Mouse (Mus musculus): ENCODE measurements at regions not wholly inside any gene's neighbourhood (a gene's known extent, or its start where the extent isn't known, plus 50 kb on each side); places are given as distances from the start of the nearest gene placed in this dataset.

DNA sequence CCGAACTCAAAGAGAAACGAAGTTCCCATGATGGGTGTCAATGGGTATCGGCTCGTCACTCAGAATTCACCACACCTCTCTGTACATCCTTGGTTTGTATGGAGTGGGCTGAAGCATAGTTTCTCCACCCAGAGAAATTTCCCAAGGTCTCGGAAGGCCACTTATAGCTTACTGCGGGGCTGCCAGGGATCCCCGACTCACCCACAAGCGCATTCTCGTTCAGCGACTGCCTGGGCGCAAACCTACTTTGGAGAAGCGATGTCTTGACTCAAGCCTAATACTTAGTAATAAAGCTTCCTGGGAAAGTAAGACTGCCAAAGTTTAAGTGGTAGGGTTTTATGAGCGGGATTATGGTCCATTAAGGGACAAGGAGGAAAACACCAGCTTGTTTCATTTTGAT lies 303.4 kb upstream of the Nfe2l3 start:
- no peaks in the 10 kb centered on the region for H3K79me2 ChIP-seq (replicated peaks; ENCODE audit: control insufficient read depth, extremely low read depth, insufficient read depth, poor library complexity, severe bottlenecking)
- no peaks in the 10 kb centered on the region for H3K27me3 ChIP-seq (replicated peaks)
- no peak overlapping the region for H3K27ac ChIP-seq (ENCODE audit: insufficient read depth, low read depth)
- TF ChIP-seq SIN3A (IDR thresholded peaks at IDR 0.05; ENCODE audit: low read length) (no peak), ETS1 (conservative IDR thresholded peaks at IDR 0.05; ENCODE audit: low read depth, low read length) (no peak), TBP (conservative IDR thresholded peaks at IDR 0.05; ENCODE audit: low read depth, low read length) (no peak), ZMIZ1 (IDR thresholded peaks at IDR 0.05; ENCODE audit: low read depth, low read length) (no peak), NRF1 (IDR thresholded peaks at IDR 0.05; ENCODE audit: low read depth, low read length) (no peak), USF1 (IDR thresholded peaks at IDR 0.05; ENCODE audit: low read depth, low read length) (no peak)
- dilution Hi-C loops (cut with MboI; ENCODE audit: extremely low pct_ligation_motif_present, extremely low pct_unique_long_range_greater_than_20kb, low sequenced_read_pairs) (no loop called here), in situ Hi-C loops (cut with MboI; ENCODE audit: low pct_ligation_motif_present, low pct_unique_long_range_greater_than_20kb, low sequenced_read_pairs) (no loop called here)
- H3K4me2 ChIP-seq (ENCODE audit: insufficient read depth, low read depth, poor library complexity, severe bottlenecking), result peak overlapping the region; percentile 82
- no peak overlapping the region for H3K9ac ChIP-seq (ENCODE audit: insufficient read depth, low read depth)
- no peaks in the 10 kb centered on the region for H3K36me3 ChIP-seq (replicated peaks in 1 of 2; ENCODE audit: control insufficient read depth in 1 of 2, insufficient read depth in 1 of 2, low read length in 1 of 2)
- peaks cover 0 to 11% of the 10 kb centered on the region in 2 experiments; a peak in 2 of 4 replicates for H3K4me1 ChIP-seq (ENCODE audit: control insufficient read depth in 1 of 2, insufficient read depth in 2 of 2)
- H3K9me3 ChIP-seq (replicated peaks; ENCODE audit: low read length), result no peaks in the 10 kb centered on the region
- no peak overlapping the region for H3K4me3 ChIP-seq (replicated peaks in 1 of 3; ENCODE audit: low read depth in 2 of 3, low read length in 2 of 3, poor library complexity in 1 of 3)
- DNase-seq (ENCODE audit: extremely low read depth), result no peak

GRCm38 (mm10) chr6:51129591-51129990 lies 302.9 kb upstream of the Nfe2l3 start:
- Histone ChIP-seq H3K36me3 (replicated peaks in 1 of 2; ENCODE audit: control insufficient read depth in 1 of 2, insufficient read depth in 1 of 2, low read length in 1 of 2) (no peaks in the 10 kb centered on the region), H3K27ac (ENCODE audit: insufficient read depth, low read depth) (no peak overlapping the region), H3K79me2 (replicated peaks; ENCODE audit: control insufficient read depth, extremely low read depth, insufficient read depth, poor library complexity, severe bottlenecking) (no peaks in the 10 kb centered on the region), H3K27me3 (replicated peaks) (no peaks in the 10 kb centered on the region), H3K9ac (ENCODE audit: insufficient read depth, low read depth) (no peak overlapping the region), H3K9me3 (replicated peaks; ENCODE audit: low read length) (no peaks in the 10 kb centered on the region), H3K4me1 (ENCODE audit: control insufficient read depth in 1 of 2, insufficient read depth in 2 of 2) (peaks cover 0 to 11% of the 10 kb centered on the region in 2 experiments; a peak in 2 of 4 replicates), H3K4me3 (replicated peaks in 1 of 3; ENCODE audit: low read depth in 2 of 3, low read length in 2 of 3, poor library complexity in 1 of 3) (no peak overlapping the region), H3K4me2 (ENCODE audit: insufficient read depth, low read depth, poor library complexity, severe bottlenecking) (peak overlapping the region; percentile 82)
- TF ChIP-seq BHLHE40 (IDR thresholded peaks at IDR 0.05; ENCODE audit: low read depth, low read length) (0 out of 2 replicates have a peak, but pooled peaks have one; percentile 6), ETS1 (conservative IDR thresholded peaks at IDR 0.05; ENCODE audit: low read depth, low read length) (peak; percentile 45; the same call in 1 of the 2 replicates), EP300 (IDR thresholded peaks at IDR 0.05; ENCODE audit: low read length) (peak; percentile 20; the same call in 1 of the 2 replicates), MXI1 (IDR thresholded peaks at IDR 0.05; ENCODE audit: low read depth, low read length) (no peak), MEF2A (IDR thresholded peaks at IDR 0.05; ENCODE audit: borderline replicate concordance, low read depth, low read length) (peak; percentile 73; the same call in 1 of the 2 replicates), ZKSCAN1 (IDR thresholded peaks at IDR 0.05; ENCODE audit: borderline replicate concordance, low read depth, low read length) (no peak), SIN3A (IDR thresholded peaks at IDR 0.05; ENCODE audit: low read length) (no peak), UBTF (IDR thresholded peaks at IDR 0.05; ENCODE audit: low read depth, low read length) (no peak), JUND (conservative IDR thresholded peaks at IDR 0.05; ENCODE audit: low read depth, low read length) (no peak), USF1 (IDR thresholded peaks at IDR 0.05; ENCODE audit: low read depth, low read length) (no peak), HCFC1 (IDR thresholded peaks at IDR 0.05; ENCODE audit: low read depth, low read length) (no peak), POLR2AphosphoS2 (IDR thresholded peaks at IDR 0.05; ENCODE audit: low read depth, low read length) (no peak), IRF4 (IDR thresholded peaks at IDR 0.05; ENCODE audit: low read depth, low read length) (peak; percentile 25; the same call in 1 of the 2 replicates), USF2 (conservative IDR thresholded peaks at IDR 0.05; ENCODE audit: low read depth, low read length) (no peak)
- peak; percentile 31 for DNase-seq (ENCODE audit: extremely low read depth)
- dilution Hi-C loops (cut with MboI; ENCODE audit: extremely low pct_ligation_motif_present, extremely low pct_unique_long_range_greater_than_20kb, low sequenced_read_pairs) (no loop called here), in situ Hi-C loops (cut with MboI; ENCODE audit: low pct_ligation_motif_present, low pct_unique_long_range_greater_than_20kb, low sequenced_read_pairs) (no loop called here)
